Mouse (Mus musculus) hematopoietic stem cell, adult 5-6 weeks (primary cell): ENCODE data around the gene Thada. TPM values are rescaled to one million over a fixed set of nuclear protein-coding genes. Genes with fewer than 3 reads are reported as not detected.

Experiments
- ATAC-seq, 2 experiments: fragments of 125-278 bp in 1 of 2; replicated peaks in 1 of 2; 2 replicates each; pipeline ENCODE4 v1.8.0; 2016 to 2017; ENCODE audit warnings: inconsistent platforms in 2 of 2, mild to moderate bottlenecking in 2 of 2, moderate number of reproducible peaks in 2 of 2, low read depth in 1 of 2, moderate TSS enrichment in 1 of 2; ENCODE audit not compliant: low FRiP score in 2 of 2, poor library complexity in 2 of 2, severe bottlenecking in 2 of 2, insufficient read depth in 1 of 2, low TSS enrichment in 1 of 2
- total RNA-seq: library from RNA; stranded (forward); fragments of 172-1452, 232-1000 nt; gene quantifications from 2 replicates; pipeline ENCODE4 v1.2.3, GENCODE M21; 2017

The Thada gene
- total RNA-seq, 1 experiment from 2014 or later: 29.8 TPM

DNA sequence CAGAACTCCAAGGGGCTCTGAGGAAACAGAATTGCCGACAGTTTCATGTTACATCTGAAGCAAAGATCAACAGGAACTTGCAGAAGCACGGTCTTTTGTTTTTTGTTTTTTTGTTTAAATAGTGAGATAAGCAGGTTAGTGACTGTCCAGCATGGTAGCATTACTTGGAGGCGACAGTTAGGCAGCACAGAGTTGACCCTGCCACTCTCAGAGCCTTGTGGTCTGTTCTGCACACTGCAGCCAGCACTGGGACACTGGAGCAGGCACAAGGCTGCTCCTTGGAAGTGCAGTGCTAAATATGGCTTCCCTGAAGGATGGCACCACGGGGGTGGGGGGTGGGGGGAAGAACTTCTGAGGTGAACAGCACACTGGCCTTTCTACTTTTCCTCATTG lies 271.0 kb downstream of the Thada start:
- no peak for ATAC-seq

DNA sequence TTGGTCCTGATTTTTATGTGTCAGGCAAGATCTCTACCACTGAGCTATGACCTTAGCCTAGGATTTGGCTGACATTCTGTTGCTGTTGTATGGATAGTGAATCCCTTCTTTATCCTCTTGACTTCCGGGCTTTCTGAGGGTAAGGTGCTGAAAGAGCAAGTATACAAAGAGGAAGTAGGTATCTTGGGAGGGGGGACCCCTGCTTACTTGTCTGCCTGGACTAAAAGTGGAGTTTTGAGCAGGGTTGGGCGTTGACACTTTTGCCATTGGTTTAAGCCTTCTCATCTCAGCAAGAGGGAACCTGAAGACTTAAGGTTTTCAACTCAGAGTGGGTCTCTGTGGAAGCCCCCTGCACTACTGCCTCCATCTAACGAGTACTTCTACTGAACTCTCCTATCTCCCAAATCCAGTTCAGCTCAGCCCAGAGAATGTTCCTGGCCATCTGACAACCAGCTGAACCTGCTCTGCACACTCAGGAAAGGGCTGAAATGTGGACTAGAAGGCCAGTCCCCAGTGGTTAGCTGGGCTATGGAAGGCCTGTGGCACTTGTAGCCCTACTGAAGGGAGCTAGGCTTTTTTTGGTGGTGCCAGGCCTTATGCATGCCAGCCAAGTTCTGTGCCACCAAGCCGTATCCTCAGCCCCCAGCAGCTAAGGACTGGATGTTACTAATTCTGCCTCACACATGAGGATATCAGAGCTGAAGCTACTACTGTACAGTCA lies 271.6 kb downstream of the Thada start:
- ATAC-seq: no peak

DNA sequence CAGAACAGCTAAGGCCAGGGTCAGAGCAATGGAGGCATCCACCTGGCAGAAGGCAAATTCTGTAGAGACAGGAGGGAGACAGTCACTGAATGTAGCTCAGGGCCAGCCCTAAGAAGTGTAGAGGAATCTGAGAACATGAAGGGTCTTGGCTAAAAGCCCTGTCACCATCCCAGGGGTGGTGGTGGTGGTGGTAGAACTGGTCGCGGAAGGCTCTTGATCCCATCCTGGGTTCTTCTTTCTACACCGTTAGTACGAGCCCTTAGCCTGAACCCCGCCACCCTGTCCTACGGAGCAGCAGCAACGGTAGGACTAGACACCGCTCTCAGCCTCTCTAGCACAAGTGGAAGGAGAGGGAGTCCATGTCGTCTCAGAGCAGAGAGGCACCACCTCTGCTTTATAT lies 272.6 kb downstream of the Thada start:
- no peak for ATAC-seq

DNA sequence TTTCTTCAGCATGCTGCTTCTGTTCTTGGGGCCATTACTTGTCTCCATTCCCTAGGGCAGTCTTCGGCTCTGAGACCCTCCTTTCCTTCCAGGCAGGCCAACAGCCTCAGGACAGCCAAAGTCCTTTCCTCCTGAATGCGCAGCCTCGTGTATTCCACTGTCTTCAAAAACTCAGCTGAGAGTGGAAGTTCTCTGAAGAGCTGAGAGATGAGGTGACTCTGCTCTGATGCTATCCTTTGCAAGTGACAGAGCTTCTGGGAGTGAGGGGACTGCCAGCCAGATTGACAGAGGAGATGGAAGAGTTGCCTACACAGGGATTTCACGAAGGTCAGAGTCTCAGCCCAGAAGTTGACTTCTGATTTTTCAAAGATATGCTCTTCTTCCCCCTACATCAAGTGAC lies 274.1 kb downstream of the Thada start:
- no peak for ATAC-seq

DNA sequence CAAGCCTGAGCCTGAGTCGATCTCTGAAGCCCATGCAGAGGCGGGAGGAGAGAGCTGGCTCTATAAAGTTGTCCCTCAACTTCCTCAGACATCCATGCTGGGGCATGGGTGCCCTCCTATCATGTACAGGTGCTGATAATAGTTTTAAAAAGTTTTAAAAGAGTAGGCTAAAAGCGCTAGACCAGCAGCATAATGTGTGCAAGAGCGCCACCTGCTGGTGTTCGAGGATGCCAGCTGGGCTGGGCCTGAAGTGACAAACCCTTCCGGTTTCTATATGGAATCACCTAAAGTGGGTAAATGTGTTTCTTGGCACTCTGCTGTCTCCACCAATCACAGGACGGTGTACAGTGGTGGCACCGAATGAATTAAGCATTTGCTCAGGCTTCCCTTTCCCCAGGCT lies 275.1 kb downstream of the Thada start:
- peak; percentile 3 to 10; a peak in 1 of 4 replicates for ATAC-seq

DNA sequence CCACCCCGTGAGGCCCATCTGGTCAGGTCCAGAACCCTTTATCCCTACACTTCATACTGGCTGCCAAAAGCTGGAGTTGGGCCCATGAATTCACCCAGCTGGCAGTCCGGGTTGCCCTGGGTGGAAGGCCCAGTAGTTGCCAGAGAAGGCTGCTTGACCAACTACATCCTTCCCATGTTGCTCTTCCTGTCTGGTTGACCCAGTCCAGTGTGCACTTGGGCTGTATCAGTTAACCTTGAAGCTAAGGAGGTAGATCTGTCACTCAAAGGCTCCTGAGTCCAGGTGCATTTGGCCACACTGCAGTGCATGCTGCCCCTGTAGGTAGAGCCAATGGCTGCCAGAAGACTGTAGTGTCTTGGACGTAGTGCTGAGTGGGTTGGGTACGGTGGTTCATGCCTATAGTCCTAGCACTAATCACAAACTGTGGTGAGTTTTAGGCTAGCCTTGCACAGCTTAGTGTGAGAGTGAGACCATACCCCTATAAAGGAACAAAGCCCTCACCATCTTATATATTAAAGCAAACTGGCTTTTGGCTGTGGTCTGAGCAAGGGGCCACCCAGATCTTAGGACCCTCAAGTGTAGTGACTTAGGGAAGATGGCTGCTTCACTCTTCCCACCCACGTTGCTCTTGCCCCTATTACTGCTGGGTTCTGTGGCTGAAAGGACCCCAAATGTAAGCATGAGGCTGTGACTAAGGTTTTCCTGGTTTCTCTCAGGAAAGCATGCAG lies 276.7 kb downstream of the Thada start:
- no peak for ATAC-seq

DNA sequence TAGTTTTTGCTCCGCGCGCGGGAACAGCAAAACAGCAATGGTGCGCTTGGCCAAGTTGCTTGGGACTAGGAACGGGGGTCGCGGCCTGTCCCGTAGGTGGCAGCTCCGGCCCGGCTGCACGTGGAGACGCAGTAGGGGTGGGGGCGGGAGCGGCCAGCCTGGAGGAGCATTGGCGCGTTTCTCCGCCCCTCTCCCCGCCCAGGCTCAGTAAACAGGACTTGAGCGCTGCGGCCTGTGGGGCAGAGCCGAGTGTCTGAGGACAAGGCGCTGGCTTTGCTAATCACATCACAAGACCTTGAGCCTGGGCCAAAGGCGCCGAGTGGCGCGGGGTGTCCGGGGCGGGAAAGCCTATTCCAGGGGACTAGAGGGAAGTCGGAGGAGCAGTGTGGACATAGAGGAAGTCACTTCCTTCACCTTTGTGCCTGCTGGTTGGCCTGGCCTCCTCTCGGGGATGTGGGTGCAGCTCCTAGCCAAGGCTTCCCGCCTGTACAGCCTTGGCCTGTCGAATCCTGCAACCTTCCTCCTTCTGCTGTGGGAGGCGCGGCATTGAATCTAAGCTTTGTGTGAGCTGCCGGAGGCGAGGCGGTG lies 277.5 kb downstream of the Thada start:
- ATAC-seq: peak; percentile 24 to 33

DNA sequence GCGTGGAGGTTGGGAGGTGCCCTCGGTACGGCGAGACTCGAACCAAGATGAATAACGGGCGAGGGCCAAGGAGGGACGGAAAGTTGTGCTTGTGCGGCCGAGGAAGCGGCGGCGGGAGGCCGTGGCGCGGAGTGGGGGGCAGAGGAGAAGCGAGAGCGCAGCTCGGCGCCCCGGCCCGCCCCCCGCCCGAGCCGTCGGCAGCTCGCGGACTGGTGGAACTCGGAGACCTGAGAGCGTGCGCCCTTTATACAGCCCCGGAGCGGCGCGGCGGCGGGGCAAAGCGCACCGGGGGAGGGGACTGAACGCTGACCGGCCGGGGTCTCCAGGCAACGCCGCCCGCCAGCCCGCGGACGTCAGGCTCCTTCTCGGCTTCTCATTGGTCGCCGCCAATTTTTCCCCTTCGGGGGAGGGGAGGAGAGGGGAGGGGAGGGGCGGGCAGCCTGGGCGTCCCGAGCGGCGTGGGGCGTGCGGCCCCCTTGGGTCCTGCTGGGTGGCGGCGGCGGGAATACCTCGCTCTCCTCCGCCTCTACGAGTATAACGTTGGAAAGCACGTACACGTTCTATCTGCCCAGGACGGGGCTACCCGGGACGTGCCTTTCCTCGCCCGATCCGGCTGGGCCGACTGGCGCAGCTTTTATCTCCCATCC lies 278.2 kb downstream of the Thada start, which contains the start of gene Zfp36l2:
Zfp36l2 (minus strand) TSS at position 221 of the 647 bp plus-strand sequence.
- peak; percentile 33 for ATAC-seq

DNA sequence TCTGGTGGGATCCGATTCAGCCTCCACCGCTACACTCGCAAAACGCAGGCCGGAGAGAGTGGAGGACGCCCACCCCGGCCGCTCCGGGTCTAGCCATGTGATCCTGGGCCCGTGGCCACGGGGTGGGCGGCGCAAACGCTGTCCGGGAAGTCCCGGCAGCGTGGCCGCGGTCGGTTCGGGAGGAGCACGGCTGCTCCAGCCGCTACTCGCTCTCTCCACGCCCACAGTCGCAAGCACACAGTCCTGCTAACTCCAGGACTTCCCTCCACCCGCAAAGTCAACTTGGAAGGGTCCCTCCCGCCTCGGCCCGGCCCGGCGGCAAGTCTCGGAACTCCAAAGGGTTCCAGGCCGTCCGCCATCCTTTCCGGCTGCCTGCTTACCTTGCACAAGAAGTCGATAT lies 278.7 kb downstream of the Thada start:
- ATAC-seq: peak; percentile 19 to 23

DNA sequence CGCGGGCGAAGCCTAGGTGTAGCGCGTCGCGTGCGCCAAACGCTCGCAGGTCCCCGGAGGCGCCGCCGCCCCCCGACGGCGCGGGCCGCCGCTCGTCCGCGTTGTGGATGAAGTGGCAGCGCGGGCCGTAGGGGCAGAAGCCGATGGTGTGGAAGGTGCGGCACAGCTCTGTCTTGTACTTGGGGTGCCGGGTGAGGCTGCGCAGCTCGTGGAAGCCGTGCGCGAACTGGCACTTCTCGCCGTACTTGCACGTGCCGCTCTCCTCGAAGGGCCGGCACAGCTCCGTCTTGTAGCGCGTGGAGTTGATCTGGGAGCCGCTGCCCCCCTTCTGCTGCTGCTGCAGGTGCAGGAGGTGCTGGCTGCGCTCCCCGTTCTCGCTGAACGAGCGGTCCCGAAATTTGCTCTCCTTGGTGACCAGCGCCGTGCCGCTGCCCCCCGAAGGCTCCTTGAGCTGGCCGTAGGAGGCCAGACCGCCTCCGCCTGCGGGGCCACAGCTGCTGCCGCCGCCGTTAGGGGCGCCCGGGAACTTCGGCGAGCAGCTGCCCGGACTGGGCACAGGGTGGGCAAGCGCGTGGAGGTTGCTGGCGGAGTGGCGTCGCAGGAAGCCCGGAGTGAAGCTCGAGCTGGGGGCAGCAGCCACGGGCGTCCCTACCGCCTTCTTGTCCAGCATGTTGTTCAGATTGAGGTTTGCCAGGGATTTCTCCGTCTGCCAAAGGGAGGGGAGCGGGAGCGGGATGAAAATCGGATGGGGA lies 279.4 kb downstream of the Thada start:
- ATAC-seq: no peak

DNA sequence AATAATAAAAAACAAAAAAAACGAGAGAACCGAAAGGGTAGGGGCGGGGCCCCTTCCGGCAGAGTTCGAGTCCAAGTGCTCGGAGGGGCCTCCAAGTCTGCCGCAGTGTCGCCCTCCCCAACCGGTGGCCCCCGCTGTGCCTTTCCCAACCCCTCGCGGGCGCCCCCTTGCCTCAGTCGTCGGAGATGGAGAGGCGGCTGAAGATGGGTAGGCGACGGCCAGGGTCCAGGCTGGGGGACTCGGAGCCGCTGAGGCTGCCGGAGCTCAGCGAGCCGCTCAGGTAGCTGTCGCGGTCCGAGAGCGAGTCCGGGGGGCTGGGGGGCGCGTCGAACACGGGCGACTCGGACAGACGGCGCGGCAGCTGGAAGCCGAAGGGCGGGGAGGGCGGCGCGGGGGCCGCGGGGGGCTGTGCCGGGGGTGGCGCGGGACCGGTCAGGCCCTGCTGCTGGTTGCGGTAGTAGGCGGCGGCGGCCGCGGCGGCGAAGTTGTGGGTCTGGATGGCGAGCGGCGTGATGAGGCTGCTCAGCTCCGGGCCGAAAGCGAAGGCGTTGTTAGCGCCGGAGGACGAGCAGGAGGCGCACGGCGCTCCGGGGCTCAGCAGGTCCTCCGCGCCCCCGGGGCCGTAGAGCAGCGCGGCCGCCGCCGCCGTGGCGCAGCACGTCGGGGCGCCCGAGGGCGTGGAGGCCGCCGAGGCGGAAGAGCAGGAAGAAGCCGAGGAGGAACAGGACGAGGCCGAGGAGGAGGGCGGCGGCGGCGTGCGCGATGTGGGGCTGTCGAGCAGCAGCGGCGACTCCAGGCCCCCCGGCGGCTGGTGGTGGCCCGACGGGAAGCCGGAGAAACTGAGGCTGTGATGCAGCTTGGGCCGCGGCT lies 280.2 kb downstream of the Thada start:
- ATAC-seq: no peak

DNA sequence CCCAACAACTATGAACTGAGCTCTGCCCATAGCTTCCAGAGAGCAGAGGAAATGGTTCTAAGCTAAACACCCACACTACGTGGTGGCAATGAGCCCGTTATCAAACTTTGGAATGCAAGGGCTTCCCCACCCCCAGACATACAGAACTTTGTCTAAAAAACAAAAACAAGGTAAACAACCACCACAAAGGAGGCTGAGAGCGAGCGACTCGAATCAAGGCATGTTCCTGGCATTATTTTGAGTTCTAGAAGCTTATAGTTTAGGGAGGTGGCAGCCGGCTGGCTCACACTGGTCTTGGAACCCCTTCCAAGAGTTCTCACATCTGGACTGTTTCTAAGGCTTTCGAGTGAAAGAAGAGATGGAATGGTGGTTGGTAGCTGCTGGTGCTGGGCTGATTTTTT lies 281.0 kb downstream of the Thada start:
- ATAC-seq: no peak

DNA sequence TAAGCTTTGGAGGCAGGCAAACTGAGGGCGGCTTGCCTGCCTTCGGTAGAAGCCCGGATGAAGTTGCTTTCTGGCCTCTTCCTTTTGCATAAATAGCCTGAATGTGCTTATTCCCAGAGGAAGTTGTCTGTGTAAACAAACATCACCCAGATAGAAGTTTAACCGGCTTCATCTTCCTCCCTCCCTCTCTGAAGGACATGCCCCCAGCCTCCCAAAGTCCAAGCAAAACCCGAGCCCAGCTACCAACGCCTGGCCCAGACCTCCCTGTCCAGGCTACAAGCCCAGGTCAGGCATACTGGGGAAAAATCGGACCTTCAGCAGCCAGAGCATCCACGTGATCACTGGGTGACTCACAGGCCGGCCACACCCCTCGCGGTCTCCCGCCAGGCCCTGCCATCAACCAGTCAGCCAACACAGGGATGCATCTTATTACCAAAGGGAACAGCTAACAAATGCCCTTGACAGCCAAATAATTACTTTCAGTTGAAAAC lies 282.7 kb downstream of the Thada start:
- ATAC-seq: 0 out of 4 replicates have a peak, but pooled peaks of 1 of the 2 experiments have one; percentile 2

DNA sequence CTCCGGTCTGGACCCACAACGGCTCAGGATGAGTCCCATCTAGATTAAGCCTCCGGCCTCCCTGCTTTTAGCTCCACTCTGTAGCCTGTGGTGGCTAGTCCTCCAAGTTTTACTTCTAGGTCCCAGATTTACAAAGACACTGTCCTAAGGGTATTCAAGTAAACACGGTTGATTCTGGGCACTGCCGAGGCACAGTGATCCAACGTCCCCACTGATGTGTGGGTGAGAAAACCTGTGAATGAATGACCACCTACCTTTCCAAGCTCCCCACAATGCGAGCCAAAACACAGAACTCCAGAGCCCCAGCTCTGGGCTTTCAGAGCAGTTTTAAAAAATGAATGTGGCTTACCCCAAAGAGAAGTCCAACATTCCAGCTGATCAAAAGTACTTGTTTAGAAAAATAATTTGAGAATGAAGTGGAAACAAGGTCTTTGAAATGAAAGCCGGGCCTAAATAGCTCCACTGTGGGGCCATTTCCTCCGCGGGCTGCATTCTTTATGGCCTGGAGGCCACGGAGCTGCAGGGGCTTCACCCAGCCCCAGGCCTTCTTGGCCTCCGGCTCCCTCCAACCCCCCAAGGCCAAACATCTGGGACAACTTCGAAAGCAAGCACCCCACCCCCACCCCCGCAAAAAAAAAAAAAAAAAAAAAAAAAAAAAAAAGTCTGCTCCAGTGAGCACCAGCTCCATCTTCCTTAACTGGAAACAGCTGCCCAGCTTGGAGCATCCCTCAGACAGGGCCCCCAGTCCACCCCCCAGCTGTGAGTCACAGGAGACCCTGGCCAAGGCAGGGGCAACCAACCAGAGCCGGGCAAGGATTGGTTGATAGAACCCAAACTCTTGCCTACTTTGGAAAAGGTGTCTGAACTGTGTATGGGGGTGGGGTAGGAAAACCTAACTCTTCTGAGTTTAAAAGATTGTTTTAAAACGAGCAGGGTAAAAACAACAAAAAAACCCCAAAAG lies 283.4 kb downstream of the Thada start:
- ATAC-seq: no peak

DNA sequence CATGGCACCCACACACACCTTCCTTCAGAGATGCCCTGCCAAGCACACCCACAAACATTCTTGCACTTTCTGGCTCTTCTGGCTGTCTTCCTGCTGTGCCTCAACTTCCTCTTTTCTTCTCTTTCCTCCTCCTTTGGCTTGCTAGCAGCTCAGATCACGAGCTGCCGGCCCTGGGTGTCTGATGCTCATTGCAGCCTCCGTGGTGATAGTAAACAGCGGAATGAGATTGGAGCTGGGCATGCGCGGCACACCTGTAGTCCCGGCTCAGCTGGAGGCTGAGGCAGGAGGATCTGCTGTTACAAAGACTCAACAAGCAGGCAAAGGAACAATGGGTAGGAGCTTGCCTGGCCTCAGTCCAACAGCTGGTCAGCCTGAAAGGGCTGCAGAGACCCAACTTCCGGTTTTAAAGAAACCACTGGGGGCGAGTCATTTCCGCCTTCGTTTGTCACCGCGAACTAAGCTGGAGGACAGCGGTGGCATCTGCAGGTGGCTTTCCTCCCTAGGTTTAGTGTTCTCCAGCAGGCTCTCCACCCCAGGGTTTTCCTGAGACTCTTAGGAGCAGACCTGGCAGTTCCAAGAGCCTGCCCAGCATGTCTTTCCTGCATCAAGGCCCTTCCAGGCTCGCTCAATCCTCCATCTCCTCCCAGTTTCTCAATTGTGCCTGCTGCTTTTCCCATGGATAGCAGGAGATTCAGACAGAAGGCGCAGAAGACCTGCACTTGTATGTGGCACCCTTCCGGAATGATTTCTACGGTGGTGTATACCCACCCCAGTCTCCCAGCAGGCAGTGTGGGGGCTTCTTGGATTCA lies 284.3 kb downstream of the Thada start:
- peak; percentile 14 to 51 for ATAC-seq
